Mouse (Mus musculus): ENCODE measurements around the gene Lmntd2. TPM values are rescaled to one million over a fixed set of nuclear protein-coding genes. Genes with fewer than 3 reads are reported as not detected.

Gene Lmntd2
- polyA plus RNA-seq, 1 experiment, result 5.7 TPM

GRCm38 (mm10) chr7:141230570-141230969 is 16.7 kb upstream of the Lmntd2 start:
- H3K27ac ChIP-seq (ENCODE audit: insufficient read depth, low read depth, low read length), result no peak overlapping the region

DNA sequence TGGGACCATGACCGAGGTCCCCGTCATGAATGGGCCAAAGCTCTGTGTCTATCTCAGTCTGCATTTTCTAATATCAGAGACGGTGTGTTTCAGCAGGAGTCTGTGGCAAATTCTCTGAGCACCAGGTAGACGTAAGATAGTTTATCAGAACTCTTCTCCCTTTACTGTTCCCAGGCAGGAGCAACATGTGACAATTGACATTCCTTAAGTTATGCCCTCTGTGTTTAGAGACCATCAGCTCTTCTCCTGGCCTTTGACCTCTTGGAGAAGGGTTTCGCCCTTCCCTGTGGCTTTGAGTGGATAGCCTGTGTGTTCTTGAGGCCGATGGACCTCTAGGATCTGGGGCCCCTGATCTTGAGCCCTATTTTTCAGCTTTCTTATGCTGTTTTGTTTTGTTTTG is 15.8 kb upstream of the Lmntd2 start:
- H3K4me1 ChIP-seq (ENCODE audit: control insufficient read depth, insufficient read depth, low read length), result peaks cover 11% of the 10 kb centered on the region; the same call in 1 of the 2 replicates
- H3K4me3 ChIP-seq (ENCODE audit: insufficient read depth, low read depth, low read length), result peak overlapping the region; percentile 65
- TF ChIP-seq CTCF (conservative IDR thresholded peaks at IDR 0.05; ENCODE audit: insufficient read depth, insufficient read length, low read depth, low read length) (no peak), POLR2A (IDR thresholded peaks at IDR 0.05; ENCODE audit: low read depth, low read length) (no peak)
- peaks cover 1% of the 10 kb centered on the region; the same call in 1 of the 2 replicates for H3K36me3 ChIP-seq (ENCODE audit: control insufficient read depth, insufficient read depth, low read length)
- H3K27me3 ChIP-seq (replicated peaks; ENCODE audit: control insufficient read depth, insufficient read depth, low read length), result no peaks in the 10 kb centered on the region
- no peak for DNase-seq
- WGBS, result 27% methylated on average over 6 of the region's 6 CpGs
- no peak overlapping the region for H3K27ac ChIP-seq (ENCODE audit: insufficient read depth, low read depth, low read length)

More at GRCm38 (mm10) chr7:141230570-141230969, 16.7 kb upstream of the Lmntd2 start:
- no peak for DNase-seq
- Histone ChIP-seq H3K4me1 (ENCODE audit: control insufficient read depth, insufficient read depth, low read length) (peaks cover 11% of the 10 kb centered on the region; the same call in 1 of the 2 replicates), H3K27me3 (replicated peaks; ENCODE audit: control insufficient read depth, insufficient read depth, low read length) (no peaks in the 10 kb centered on the region), H3K36me3 (ENCODE audit: control insufficient read depth, insufficient read depth, low read length) (peaks cover 1% of the 10 kb centered on the region), H3K4me3 (ENCODE audit: insufficient read depth, low read depth, low read length) (no peak overlapping the region)
- no peak for TF ChIP-seq POLR2A (IDR thresholded peaks at IDR 0.05; ENCODE audit: low read depth, low read length)
- TF ChIP-seq CTCF (conservative IDR thresholded peaks at IDR 0.05; ENCODE audit: insufficient read depth, insufficient read length, low read depth, low read length), result no peak
- 83% methylated on average over 4 of the region's 4 CpGs for WGBS

DNA sequence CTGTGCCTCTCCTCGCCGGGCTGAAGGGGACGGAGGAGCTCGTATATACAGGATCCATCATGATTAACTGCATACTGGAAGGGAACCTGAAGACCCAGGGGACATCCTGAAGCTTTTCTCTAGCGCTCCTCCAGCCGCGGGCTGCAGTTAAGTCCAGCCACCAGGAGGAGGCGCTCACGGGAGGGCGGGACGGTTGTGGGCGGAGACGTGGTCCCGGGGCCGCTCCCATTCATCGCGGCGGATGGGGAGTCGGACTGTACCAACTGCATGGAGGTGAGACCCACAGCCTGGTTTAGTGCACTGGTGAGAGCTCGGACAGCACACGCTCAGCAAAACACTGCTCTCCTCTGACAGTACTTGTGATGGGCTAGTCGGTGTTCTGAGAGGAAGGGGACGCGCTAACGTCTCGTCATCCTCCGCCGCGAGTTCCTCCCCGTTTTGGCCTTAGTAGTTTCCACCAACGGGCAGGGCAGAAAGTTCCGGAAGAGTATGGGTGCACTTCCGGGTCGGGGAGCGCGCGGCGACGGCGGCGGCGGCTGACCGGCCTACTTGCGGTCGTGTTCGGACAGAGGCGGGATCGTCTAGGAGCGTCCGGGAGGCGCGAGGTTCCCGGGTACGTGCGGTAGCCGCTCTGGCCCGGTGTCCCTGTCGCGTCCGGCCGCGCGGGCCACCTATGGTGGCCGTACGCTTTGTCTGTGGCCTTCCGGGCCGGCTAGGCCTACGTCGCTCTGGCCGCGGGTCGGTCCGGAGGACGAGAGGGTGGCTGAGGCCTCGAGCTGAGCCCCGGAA is 14.6 kb upstream of the Lmntd2 start, which contains the start of gene Phrf1:
TSS of gene Phrf1 (plus strand) at position 506 of the 789 bp plus-strand sequence.
- peak; percentile 89 for TF ChIP-seq CTCF (conservative IDR thresholded peaks at IDR 0.05; ENCODE audit: insufficient read depth, insufficient read length, low read depth, low read length)
- no peak for TF ChIP-seq POLR2A (IDR thresholded peaks at IDR 0.05; ENCODE audit: low read depth, low read length)
- H3K27me3 ChIP-seq (replicated peaks; ENCODE audit: control insufficient read depth, insufficient read depth, low read length), result no peaks in the 10 kb centered on the region
- H3K4me1 ChIP-seq (ENCODE audit: control insufficient read depth, insufficient read depth, low read length), result peaks cover 11% of the 10 kb centered on the region; the same call in 1 of the 2 replicates
- H3K27ac ChIP-seq (ENCODE audit: insufficient read depth, low read depth, low read length), result peak within 1 kb of the TSS; percentile 97
- H3K36me3 ChIP-seq (ENCODE audit: control insufficient read depth, insufficient read depth, low read length), result no peaks in the 10 kb centered on the region
- H3K4me3 ChIP-seq (ENCODE audit: insufficient read depth, low read depth, low read length), result peak within 1 kb of the TSS; percentile 65
- peak; percentile 92 for DNase-seq
- under 1% methylated on average over 76 of the region's 76 CpGs for WGBS

- 82% methylated on average over 4 of the region's 4 CpGs for WGBS
Measured at GRCm38 (mm10) chr7:141227796-141228195, 13.9 kb upstream of the Lmntd2 start.

DNA sequence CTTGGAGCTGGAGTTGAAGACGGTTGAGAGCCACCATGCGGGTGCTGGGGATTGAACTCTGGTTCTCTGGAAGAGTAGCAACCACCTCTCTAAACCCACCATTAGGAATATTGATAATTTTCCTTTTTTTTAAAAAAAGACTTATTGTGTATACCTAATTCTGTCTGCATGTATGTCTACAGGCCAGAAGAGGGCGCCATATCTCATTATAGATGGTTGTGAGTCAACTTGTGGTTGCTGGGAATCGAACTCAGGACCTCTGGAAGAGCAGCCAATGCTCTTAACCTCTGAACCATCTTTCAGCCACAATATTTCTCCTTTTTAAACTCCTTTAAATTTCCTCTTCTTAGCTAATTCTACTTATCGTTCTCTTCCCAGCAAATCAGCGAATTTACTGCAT is 12.7 kb upstream of the Lmntd2 start:
- no peak for DNase-seq
- Histone ChIP-seq H3K27me3 (replicated peaks; ENCODE audit: control insufficient read depth, insufficient read depth, low read length) (no peaks in the 10 kb centered on the region), H3K4me3 (ENCODE audit: insufficient read depth, low read depth, low read length) (no peak overlapping the region), H3K36me3 (ENCODE audit: control insufficient read depth, insufficient read depth, low read length) (no peaks in the 10 kb centered on the region), H3K4me1 (ENCODE audit: control insufficient read depth, insufficient read depth, low read length) (peaks cover 20% of the 10 kb centered on the region), H3K27ac (ENCODE audit: insufficient read depth, low read depth, low read length) (no peak overlapping the region)
- WGBS, result 87% methylated on average over 6 of the region's 6 CpGs
- TF ChIP-seq CTCF (conservative IDR thresholded peaks at IDR 0.05; ENCODE audit: insufficient read depth, insufficient read length, low read depth, low read length) (no peak), POLR2A (IDR thresholded peaks at IDR 0.05; ENCODE audit: low read depth, low read length) (no peak)

More at GRCm38 (mm10) chr7:141227796-141228195, 13.9 kb upstream of the Lmntd2 start:
- no peak for DNase-seq
- no peak overlapping the region for H3K27ac ChIP-seq (ENCODE audit: insufficient read depth, low read depth, low read length)
- H3K4me1 ChIP-seq (ENCODE audit: control insufficient read depth, insufficient read depth, low read length), result peaks cover 12% of the 10 kb centered on the region; the same call in 1 of the 2 replicates
- no peaks in the 10 kb centered on the region for H3K36me3 ChIP-seq (ENCODE audit: control insufficient read depth, insufficient read depth, low read length)
- no peak overlapping the region for H3K4me3 ChIP-seq (ENCODE audit: insufficient read depth, low read depth, low read length)
- H3K27me3 ChIP-seq (replicated peaks; ENCODE audit: control insufficient read depth, insufficient read depth, low read length), result no peaks in the 10 kb centered on the region
- TF ChIP-seq POLR2A (IDR thresholded peaks at IDR 0.05; ENCODE audit: low read depth, low read length), result no peak
- no peak for TF ChIP-seq CTCF (conservative IDR thresholded peaks at IDR 0.05; ENCODE audit: insufficient read depth, insufficient read length, low read depth, low read length)

- no peaks in the 10 kb centered on the region for H3K36me3 ChIP-seq (ENCODE audit: control insufficient read depth, insufficient read depth, low read length)
- DNase-seq, result no peak
- no peak overlapping the region for H3K27ac ChIP-seq (ENCODE audit: insufficient read depth, low read depth, low read length)
- peaks cover 9% of the 10 kb centered on the region for H3K4me1 ChIP-seq (ENCODE audit: control insufficient read depth, insufficient read depth, low read length)
- no peaks in the 10 kb centered on the region for H3K27me3 ChIP-seq (replicated peaks; ENCODE audit: control insufficient read depth, insufficient read depth, low read length)
- no peak overlapping the region for H3K4me3 ChIP-seq (ENCODE audit: insufficient read depth, low read depth, low read length)
- TF ChIP-seq POLR2A (IDR thresholded peaks at IDR 0.05; ENCODE audit: low read depth, low read length) (no peak), CTCF (conservative IDR thresholded peaks at IDR 0.05; ENCODE audit: insufficient read depth, insufficient read length, low read depth, low read length) (no peak)
- 81% methylated on average over 4 of the region's 4 CpGs for WGBS
Measured at GRCm38 (mm10) chr7:141222696-141223215, 8.9 kb upstream of the Lmntd2 start.

DNA sequence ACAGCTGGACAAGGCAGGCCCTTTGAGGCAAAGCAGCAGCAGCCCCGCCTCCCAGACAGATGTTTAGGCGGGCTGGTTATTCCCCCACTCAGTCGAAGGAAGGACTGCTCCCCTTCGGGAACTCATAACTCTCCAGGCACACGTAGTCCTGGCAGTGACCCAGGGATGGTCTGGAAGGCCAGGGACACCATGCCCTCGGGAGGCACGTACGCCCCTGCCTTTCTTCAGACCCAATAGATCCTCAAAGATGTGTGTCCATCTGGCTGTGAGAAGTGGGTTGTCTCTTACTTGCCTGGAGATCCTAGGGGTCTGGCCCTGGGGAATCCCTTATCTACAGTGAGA is 8.2 kb upstream of the Lmntd2 start:
- peak overlapping the region; percentile 12; the same call in 1 of the 2 replicates for H3K27ac ChIP-seq (ENCODE audit: insufficient read depth, low read depth, low read length)

More for the DNA sequence above, 8.2 kb upstream of the Lmntd2 start:
- WGBS, result 3% methylated on average over 8 of the region's 8 CpGs
- DNase-seq, result no peak
- H3K36me3 ChIP-seq (ENCODE audit: control insufficient read depth, insufficient read depth, low read length), result no peaks in the 10 kb centered on the region
- peak overlapping the region; percentile 16 for H3K4me3 ChIP-seq (ENCODE audit: insufficient read depth, low read depth, low read length)
- no peaks in the 10 kb centered on the region for H3K27me3 ChIP-seq (replicated peaks; ENCODE audit: control insufficient read depth, insufficient read depth, low read length)
- H3K4me1 ChIP-seq (ENCODE audit: control insufficient read depth, insufficient read depth, low read length), result peaks cover 9% of the 10 kb centered on the region
- TF ChIP-seq POLR2A (IDR thresholded peaks at IDR 0.05; ENCODE audit: low read depth, low read length) (no peak), CTCF (conservative IDR thresholded peaks at IDR 0.05; ENCODE audit: insufficient read depth, insufficient read length, low read depth, low read length) (no peak)

Data from kidney, adult 2 months (tissue).